Mouse (Mus musculus) inflammation-experienced regulatory T-cells, adult 6 months (primary cell): ENCODE results near the gene Rxra. TPM values are rescaled to one million over a fixed set of nuclear protein-coding genes. Genes with fewer than 3 reads are reported as not detected.

Experiments
- ATAC-seq: one replicate; pipeline ENCODE4 v1.8.0; 2017
- polyA plus RNA-seq, 3 experiments: library from polyadenylated mRNA; unstranded; fragments of 100-300 nt; shearing (Covaris generic); gene quantifications; one replicate each; pipeline ENCODE4 v1.2.1; 2017

Gene Rxra
- polyA plus RNA-seq, 3 experiments from 2014 or later, result 5.3 to 7.3 (median 5.7) TPM

GRCm38 (mm10) chr2:27740091-27740608, 63.9 kb downstream of the Rxra start:
- ATAC-seq, result no peak

GRCm38 (mm10) chr2:27743177-27743576, 66.9 kb downstream of the Rxra start:
- no peak for ATAC-seq

- ATAC-seq, result no peak
Observed at GRCm38 (mm10) chr2:27743863-27744611, 67.8 kb downstream of the Rxra start.

GRCm38 (mm10) chr2:27744612-27745351, 68.5 kb downstream of the Rxra start:
- peak; percentile 56 for ATAC-seq

- no peak for ATAC-seq
Observed at GRCm38 (mm10) chr2:27745673-27746620, 69.7 kb downstream of the Rxra start.

GRCm38 (mm10) chr2:27746854-27747253, 70.6 kb downstream of the Rxra start:
- ATAC-seq, result no peak

- ATAC-seq, result no peak
Observed at GRCm38 (mm10) chr2:27748984-27749383, 72.7 kb downstream of the Rxra start.

GRCm38 (mm10) chr2:27750399-27751134, 74.3 kb downstream of the Rxra start:
- ATAC-seq, result no peak

- ATAC-seq, result no peak
Observed at GRCm38 (mm10) chr2:27751135-27751519, 74.9 kb downstream of the Rxra start.

- no peak for ATAC-seq
Observed at GRCm38 (mm10) chr2:27751803-27752202, 75.6 kb downstream of the Rxra start.

GRCm38 (mm10) chr2:27754094-27754493, 77.9 kb downstream of the Rxra start:
- ATAC-seq, result no peak

GRCm38 (mm10) chr2:27755986-27756641, 79.9 kb downstream of the Rxra start:
- ATAC-seq, result no peak

GRCm38 (mm10) chr2:27758414-27759301, 82.4 kb downstream of the Rxra start:
- ATAC-seq, result no peak

GRCm38 (mm10) chr2:27759431-27759830, 83.2 kb downstream of the Rxra start:
- no peak for ATAC-seq

GRCm38 (mm10) chr2:27761260-27761995, 85.2 kb downstream of the Rxra start:
- no peak for ATAC-seq

- ATAC-seq, result no peak
Observed at GRCm38 (mm10) chr2:27761996-27762340, 85.7 kb downstream of the Rxra start.

- ATAC-seq, result no peak
Observed at GRCm38 (mm10) chr2:27762509-27762908, 86.3 kb downstream of the Rxra start.

- ATAC-seq, result no peak
Observed at GRCm38 (mm10) chr2:27762920-27763780, 86.9 kb downstream of the Rxra start.
